Mouse (Mus musculus): Measurements from ENCODE around the gene Ankrd6.

Ankrd6 gene

DNA sequence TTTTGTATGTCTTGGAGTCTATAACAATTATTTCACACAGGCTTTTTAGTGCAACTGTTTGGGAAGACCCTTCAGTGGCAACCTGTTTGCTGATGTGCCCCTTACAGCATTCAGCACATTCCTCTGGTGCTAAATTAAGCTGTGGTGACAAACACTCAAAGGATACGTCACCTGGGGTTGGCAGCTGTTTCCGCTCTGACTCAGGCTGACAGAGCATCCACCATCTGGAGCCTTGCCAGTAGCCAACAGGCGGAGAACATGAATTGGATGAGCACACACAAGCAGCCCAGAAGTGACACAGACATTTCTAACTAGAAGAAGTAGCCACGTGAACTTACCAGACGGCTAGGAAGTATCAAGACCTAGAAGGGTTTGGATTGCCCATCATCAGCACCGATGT, 44.0 kb downstream of the Ankrd6 start:
- DNase-seq (ENCODE audit: extremely low spot score, low read depth, low spot score), result no peak

DNA sequence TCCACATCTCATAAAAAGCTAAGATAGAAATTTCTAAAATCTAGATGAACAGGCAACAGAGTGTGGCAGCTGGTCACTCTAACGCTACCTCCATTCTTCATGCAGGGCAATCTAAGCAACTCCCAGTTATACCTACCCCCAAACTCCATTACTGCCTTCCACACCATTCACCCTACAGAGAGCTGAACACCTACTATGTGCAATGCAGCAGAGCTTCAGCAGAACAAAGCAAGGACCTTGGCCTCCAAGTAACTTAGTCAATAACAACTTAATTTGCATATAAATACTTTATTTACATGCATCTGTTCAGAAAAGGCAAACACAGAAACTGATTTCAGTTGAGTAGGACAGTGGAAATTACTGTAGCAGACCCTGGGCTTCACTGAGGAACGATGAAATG, 44.7 kb downstream of the Ankrd6 start:
- DNase-seq (ENCODE audit: extremely low spot score, low read depth, low spot score), result no peak

DNA sequence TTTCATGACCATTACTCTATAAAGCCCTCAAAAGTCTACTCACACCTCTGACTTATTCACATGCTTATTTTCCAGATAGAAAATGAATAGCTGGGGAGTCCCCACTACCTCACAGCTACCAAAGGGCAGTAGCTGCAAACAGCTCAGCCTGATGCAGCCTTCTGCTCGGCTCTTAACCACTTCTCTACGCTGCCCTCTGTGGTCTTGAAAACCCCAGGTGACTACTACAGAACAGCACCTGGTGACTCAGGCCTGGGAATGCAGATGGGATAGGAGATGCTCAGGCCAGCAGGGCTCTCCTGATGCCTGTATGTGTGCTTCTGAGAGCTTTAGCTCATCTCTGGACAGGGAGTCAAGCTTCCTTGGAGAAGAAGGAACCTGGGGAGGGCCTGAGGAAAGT, 45.3 kb downstream of the Ankrd6 start:
- DNase-seq (ENCODE audit: extremely low spot score, low read depth, low spot score), result no peak

DNA sequence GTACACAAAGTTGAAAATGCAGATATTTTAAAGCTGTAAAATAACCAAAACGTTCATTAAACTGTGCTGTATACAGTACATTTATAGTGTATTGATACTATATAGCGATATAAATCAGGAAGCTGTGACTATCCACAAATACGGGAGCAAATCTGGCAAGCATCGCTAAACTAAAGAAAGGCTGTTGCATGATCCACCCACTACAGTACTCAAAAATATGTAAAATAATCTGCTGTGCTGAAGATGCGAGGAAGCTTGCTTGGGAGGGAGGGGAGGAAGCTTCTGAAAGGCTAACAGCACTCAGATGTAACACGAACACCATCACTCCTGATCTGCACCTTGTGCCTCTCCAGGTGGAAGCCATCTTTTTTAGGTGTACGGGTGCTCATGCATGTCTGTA, 46.8 kb downstream of the Ankrd6 start:
- DNase-seq (ENCODE audit: extremely low spot score, low read depth, low spot score), result no peak

DNA sequence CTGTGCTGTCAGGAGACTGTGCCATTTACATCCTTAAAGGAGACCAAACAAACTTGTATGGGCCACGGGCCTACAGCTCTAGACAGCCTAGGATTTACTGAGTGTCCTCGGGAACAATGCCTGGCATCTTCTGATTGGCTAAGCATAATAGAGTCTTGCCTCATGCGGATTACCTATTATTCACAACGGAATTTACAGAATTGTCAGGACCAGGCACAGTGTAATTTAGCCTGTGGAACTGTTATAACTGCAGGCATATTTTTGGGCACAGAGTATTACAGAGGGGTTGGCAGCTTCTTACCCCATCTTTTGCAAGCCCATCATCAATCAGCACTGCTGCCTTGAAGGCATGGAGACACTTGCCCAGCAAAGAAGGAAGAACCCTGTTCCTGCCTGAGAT, 51.6 kb downstream of the Ankrd6 start:
- no peak for DNase-seq (ENCODE audit: extremely low spot score, low read depth, low spot score)

DNA sequence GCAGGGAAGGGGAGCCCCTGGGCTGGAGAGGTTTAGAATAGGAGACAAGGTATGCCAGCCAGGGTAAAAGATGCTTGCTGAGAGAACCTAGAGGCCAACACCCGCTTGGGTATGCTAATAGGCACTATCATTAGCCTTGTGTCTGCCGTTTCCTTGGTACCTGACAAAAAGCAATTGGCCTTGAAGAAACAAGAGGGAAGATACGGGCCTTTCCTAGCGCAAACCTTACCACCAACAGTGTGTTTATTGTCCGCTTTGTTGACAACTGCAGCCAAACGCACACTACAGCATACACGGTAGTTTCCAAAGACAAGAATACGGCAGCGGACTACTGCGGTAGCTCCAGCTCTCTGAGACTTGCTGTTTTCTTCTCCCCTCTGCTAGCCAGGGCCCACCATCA, 59.3 kb downstream of the Ankrd6 start:
- no peak for DNase-seq (ENCODE audit: extremely low spot score, low read depth, low spot score)

DNA sequence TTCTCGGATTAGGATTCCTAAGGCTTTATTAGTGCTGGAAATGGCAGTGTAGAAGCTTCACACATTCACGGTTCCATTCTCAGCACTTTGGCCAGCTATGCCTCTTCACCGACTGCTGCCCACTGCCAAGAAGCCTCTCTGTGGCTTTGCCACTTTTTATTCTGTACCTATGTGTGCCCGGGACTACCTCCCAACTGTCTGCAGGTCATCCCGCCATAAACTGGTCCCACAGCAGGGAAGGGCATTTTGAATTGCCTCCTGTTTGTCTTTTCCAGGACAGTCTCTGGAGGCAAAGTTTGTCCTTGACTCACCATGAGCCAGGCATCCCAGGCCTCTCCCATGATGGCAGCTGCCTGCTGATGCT, 59.9 kb downstream of the Ankrd6 start:
- DNase-seq (ENCODE audit: extremely low spot score, low read depth, low spot score), result no peak

DNA sequence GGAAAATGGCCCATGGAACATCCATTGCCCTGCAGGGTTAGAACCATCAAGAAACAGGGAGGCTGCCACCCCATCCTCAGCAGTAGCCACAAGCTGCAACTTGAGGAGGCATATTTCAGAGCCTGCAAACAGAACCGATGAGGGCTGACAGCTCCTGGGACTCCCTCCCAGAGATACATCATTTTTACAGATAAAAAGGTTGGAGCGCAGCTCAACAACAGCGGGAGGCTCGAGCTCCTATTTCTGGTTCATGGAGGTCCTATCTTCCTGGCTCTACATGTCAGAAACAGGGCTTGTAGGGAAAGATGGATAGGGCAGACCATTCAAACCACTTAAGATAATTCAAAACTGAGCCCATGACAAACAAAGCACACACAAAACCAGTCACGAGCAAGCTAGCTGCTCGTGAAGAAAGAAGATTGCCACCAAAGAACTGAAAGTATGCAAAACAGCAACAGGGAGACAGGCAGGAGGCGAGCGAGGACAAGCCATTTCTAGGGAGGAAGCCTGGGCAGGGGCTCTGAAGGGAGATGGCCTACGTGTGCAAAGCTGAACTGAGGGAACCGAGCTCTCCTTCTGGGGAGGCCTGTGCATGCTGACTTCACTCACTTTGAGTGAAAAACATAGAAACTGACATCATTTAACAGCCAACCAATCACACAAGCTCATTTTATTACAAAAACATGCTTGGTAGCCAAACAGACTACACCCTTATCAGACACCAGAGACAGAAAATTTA, 60.5 kb downstream of the Ankrd6 start:
- no peak for DNase-seq (ENCODE audit: extremely low spot score, low read depth, low spot score)

DNA sequence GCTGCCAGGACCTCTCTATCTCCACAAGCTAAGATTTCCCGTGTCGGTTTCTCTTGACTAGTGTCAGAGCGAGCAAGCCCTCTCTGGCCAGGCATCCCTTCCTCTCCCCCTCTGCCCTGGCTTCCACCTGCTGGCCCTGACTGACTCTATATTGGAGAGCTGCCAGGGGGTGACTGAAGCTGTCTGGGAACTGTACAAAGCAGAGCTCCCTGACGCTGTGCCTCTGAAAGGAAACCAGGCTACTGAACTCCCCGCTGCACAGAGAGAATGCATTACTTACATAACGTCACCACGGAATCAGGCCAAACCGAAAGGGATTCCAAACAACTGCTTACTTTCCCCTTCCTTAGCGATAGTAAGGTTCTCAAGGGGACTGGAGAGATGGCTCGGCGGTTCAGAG, 61.4 kb downstream of the Ankrd6 start:
- DNase-seq (ENCODE audit: extremely low spot score, low read depth, low spot score), result no peak

DNA sequence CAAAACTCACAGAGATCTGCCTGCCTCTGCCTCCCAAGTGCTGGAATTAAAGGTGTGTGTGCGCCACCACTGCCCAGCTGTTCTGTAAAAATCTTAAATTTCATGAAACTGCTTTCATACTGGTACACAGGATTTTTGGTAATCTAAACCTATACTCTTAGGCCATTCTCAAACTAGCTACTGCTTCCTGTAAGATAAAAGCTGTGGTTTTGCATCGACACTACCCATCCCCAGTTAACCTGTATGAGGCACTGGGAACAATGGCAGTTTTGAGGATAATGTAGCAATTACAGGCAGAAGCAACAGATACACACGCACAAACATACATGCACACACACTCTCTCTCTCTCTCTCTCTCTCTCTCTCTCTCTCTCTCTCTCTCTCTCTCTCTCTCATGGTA, 64.2 kb downstream of the Ankrd6 start:
- no peak for DNase-seq (ENCODE audit: extremely low spot score, low read depth, low spot score)

DNA sequence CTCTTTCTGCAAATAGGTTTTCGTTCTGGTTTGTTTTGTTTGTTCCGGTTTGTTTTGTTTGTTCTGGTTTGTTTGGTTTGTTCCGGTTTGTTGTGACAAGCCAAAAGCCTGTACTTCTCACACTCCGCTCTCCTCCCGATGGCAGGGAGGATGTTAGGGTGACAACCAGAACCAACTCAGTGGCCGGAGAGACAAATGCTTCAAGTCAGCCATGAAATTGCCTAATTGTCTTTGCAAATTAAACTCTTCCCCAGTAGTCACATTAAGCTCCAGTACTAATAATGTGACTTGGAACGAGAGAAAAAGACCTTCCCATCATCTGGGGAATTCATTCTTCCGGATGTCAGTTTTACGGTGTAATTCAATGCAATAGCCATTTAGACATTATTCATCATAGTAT, 66.0 kb downstream of the Ankrd6 start:
- DNase-seq (ENCODE audit: extremely low spot score, low read depth, low spot score), result no peak

DNA sequence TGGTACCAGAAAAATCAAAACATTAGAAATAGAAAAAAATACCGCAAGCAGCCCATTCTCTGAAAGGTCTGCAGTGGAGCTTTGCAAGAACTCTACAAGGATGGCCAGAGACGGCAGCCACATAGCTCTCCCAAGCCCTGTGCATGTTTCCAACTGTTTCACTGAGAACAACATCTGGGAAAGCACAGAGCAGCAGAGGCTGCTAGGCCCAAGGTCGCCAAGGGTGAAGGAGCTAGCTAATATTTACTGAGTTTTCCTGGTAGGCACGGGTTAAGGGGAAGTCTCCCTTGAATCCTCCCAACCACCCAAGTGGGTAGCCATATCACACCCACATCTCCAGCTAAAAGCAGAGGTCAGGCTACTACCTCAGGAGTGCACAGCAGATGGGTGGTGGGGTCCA, 69.6 kb downstream of the Ankrd6 start:
- no peak for DNase-seq (ENCODE audit: extremely low spot score, low read depth, low spot score)

DNA sequence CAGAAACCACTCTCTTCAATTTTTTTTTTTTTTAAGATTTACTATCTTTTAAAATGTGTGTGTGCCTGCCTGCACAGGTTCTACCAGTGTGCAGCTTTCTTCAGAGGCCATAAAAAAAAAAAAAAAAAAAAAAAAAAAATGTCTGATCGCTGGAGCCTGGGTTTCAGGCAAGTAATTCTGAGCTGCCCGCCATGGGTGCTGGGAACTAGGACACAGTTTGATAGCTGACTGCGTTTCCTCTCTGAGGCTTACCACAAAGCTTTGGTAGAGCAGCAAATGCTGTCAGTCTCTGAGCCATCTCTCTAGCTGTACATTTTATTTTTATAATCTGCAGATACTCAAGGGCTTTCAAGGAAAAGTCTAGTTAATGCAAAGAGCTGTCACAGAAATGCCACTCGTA, 76.0 kb downstream of the Ankrd6 start:
- no peak for DNase-seq (ENCODE audit: extremely low spot score, low read depth, low spot score)

DNA sequence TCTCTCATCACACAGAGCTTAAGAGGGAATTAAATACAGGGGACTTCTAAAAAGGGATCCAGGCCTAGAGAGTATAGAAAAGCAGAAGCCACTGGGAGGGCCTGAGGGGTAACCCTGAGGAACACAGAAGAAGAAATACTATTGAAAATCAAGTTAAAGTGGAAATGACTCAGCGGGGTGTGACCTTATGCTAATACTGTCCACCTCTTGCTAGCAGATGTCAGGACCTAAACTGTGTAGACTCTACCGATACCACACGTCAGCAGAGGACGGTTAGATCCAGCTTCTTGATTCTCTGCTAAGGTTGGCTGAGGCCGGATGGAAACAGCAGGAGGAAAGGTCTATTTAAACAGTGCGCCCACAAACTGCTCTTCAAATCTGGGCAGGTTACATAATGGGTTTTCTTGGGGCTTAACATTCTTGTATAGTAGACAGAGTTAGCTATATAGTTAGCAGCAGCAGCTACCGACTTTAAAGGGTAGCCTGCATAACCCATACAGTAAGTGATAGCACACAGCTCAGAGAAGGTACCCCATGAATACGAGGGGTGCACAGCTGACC, 78.4 kb downstream of the Ankrd6 start:
- no peak for DNase-seq (ENCODE audit: extremely low spot score, low read depth, low spot score)

DNA sequence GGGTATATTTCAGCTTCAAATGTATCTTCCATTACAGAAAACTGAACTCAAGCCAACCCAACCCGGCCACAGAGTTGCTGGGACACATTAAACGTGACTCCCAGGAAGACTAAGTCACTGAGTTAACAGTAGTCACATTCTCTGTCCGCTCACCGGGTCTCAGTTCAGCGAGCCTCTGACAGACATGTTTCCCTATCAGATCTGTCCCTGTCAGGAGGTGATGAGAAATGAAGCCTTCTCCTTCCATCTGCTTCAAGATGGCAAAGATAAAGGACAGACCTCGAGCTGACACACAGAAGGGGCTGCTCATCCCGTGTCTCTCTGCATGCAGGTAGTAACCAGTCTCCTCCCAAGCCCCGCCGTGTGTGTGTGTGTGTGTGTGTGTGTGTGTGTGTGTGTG, 81.3 kb downstream of the Ankrd6 start:
- DNase-seq (ENCODE audit: extremely low spot score, low read depth, low spot score), result no peak

DNA sequence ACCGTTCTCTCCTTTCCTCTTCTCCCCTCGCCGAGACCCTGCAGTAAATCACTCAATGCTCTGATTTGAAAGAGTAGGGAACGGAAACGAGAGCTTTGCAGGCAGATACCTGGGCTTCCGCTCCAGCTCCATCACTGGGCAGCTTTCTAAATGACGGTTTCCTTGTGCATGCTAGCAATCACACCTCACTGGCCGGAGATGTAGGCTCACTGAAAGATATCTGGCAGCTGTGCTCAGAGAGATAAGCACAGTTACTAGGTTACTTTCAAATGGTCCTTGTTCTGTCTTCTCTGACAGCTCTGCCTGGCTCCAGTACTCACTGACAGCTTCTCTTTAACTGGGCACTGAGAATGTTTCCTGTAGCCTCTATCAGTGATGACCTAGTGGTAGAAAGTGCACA, 81.8 kb downstream of the Ankrd6 start:
- DNase-seq (ENCODE audit: extremely low spot score, low read depth, low spot score), result no peak

DNA sequence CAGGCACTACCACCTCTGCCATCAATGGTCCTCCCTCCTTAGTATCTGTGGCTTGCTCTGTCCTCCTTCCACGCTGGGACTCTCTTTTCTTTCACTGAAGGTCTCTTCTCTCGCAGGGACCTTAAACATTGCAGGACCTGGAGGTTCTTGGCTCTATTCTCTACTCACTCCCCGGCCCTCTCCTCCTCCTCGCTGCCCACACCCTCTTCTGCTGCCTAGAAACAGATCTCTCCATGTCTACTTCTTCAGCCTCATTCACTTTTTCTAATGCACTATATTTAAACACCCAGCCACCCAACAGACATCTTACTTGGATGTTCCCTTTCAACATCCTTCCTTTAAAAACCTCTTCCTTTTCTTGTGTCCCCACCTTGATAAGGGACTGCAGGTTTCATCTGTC, 82.2 kb downstream of the Ankrd6 start:
- no peak for DNase-seq (ENCODE audit: extremely low spot score, low read depth, low spot score)

DNA sequence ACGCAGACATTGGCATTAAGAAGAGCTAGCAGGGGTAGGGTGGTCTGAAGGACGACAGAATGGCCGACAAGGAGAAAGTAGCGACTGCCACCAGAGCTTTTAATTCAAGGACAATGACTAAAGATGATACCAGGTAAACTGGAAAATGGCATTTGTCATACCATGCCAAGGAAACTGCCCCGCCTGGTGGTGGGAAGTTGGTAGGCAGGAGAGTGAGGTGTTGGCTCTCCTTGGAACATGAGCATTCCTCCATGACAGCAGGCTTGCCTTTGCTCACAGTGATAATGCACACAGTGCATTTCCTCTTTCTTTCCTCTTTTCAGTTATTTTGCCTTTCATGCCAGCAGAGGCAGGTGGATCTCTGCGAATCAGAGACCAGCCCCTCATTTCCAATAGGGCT, 83.2 kb downstream of the Ankrd6 start:
- DNase-seq (ENCODE audit: extremely low spot score, low read depth, low spot score), result no peak

DNA sequence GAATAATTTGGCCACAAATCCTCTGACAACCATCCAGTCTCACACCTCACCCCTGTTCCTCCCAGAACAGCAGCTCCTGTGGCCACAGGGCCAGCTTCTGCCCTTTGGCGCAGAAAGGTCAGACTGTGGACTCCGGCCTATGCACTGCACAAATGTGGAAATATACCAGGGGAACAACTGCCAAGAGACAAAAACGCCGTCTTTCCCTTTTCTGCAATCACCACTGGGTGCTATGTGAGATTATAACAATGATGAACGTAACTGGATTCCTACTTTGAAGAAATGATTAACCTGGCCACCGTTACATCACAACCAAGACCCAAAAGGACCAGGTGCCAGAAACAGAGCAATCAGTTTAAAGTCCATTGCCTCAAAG, 85.8 kb downstream of the Ankrd6 start:
- no peak for DNase-seq (ENCODE audit: extremely low spot score, low read depth, low spot score)

DNA sequence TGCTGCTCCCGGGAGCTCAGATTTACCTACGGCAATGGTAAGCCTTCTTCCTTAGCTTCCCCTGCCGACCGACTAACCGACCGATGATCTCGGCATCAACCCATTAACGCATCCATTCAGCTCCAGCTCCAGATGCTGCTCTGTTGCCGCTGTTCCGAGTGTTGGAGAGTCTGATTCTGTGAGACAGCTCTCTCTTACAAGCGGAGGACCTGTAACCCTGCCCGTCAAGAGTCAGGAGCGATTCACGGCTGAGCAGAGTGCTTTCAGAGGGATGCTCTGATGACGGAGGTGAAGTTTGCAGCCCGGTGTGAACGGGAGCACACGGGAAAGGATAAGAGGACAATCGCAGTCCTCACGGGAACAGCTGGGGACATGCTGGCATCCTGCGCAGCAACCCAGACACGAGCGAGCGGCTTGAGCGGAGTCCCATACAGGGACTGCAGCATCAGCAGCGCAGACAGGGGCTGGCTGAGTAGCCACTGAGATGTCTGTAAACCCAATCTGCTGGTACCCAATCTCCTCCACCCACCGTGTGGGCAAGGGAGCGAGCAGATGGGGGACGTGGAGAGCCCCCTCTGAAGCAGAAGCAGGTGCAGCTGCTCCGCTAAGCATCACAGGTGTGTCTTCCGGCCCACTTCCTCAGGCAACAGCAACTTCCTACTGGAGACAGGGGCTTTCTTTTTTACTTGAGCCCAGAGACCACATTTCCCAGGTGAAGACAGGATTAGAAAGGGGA, 86.3 kb downstream of the Ankrd6 start:
- no peak for DNase-seq (ENCODE audit: extremely low spot score, low read depth, low spot score)

DNA sequence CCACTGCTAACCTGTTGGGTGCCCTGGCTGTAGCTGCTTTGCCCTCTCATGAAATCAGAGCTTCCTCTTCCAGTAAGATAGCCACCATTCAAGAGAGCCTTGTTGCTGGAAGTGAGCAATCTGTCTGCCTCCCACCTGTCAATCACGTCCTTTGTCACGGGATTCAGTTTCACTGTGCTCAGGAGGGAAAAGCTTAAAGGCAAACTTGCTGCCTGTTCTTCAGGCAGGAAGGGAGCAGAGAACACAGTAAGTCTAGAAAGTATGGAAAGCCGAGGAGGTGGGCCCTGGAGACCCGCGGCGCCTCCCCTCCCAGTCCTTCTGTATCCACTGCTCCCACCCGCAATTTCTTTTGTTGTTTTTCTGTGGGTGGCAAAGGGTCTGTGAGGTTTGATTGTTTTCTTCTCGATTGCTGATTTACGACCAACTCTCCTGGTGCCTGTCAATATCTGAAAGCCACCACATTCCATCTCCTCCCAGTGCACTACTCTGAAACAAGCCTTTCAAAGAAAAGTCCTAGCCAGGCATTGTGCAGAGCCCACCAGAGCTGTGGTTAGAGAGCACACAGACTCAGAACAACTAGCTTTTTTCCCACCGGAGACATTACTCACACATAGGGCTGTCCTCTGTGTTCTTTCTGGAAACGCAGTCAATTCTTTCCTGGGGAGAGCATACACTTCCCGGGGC, 87.1 kb downstream of the Ankrd6 start:
- DNase-seq (ENCODE audit: extremely low spot score, low read depth, low spot score), result no peak
